Mouse (Mus musculus) heart, postnatal 0 days (tissue): ENCODE measurements around the gene Arnt.

ENCODE experiments used
- CTCF ChIP-seq: IDR thresholded peaks from 2 replicates; pipeline ENCODE4 v1.5.1; 2016; ENCODE audit warnings: antibody characterized with exemption, control low read depth, low read depth
- EP300 ChIP-seq: IDR thresholded peaks from 2 replicates; pipeline ENCODE4 v1.6.1; 2016; ENCODE audit warnings: antibody characterized with exemption, low read depth

GRCm38 (mm10) chr3:95450915-95451314 lies 16.7 kb downstream of the Arnt start:
- TF ChIP-seq CTCF (no peak), EP300 (no peak)
